Comparison of ENCODE assay signal across 20 mouse cellular contexts in the genomic region with DNA sequence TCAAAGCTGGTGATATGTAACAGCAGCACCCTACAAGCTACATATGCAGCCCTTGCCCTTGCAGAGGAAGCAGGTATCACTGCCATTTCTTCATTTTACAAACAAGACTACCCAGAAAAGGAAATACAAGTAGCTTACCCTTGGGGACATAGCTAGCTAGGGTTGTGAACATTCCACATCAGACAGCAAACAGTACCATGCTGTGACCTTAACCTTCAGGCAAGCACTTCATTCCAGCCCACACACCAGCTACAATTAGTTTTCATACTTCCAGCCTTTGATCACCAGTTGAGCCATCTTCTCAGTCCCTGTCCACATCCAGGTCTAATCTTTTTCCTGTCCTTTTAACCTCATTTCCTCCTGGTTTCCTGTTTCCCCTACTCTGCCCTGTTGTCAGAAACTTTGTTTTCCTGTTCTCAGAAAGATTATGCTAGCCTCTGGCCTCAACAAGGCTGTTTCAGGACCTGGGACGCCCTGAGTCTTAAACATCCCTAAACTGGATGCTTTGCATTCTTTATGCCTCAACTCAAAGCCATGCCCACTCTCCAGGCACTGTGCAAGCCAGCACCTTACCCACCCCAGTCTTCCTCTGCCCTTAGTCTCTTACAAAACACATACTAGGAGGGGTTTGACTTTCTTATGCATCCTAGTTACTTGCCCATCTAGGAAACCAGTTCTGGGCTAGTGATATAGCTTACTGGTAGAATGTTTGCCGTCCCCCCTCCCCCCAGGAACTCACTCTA. TPM values are rescaled to one million over a fixed set of nuclear protein-coding genes. Genes with fewer than 3 reads are reported as not detected.
DNase-seq lines count a peak whose midpoint lies in the region; ATAC-seq and TF ChIP-seq lines count a peak whose summit lies in the region.
"Had no signal": no experiment of that assay in that cellular context is flagged by ENCODE, and none has a peak within 500 bp of the region (broad histone marks: within the 10 kb centered on the region; RNA-seq: fewer than 3 reads in every experiment).

No protein-coding gene starts in this region.

- TF ChIP-seq CTCF in lung, adult 2 months (IDR thresholded peaks at IDR 0.05; ENCODE audit: insufficient read depth, low read length): no peak

- no peak overlapping the region for H3K9ac ChIP-seq in intestine, embryonic 14.5 days (ENCODE audit: low read length)
- no peak overlapping the region for H3K9ac ChIP-seq in intestine, embryonic 16.5 days (ENCODE audit: low read depth, low read length)
- H3K9ac ChIP-seq: forebrain, embryonic 13.5 days; hindbrain, embryonic 13.5 days; liver, postnatal 0 days had no signal

- no peak overlapping the region for H3K27ac ChIP-seq in intestine, embryonic 14.5 days (ENCODE audit: low read depth)
- H3K27ac ChIP-seq in intestine, embryonic 16.5 days (ENCODE audit: low read length): no peak overlapping the region
- H3K27ac ChIP-seq: forebrain, embryonic 13.5 days; hindbrain, embryonic 13.5 days; left cerebral cortex, adult 2 months had no signal

- DNase-seq in adrenal gland, adult (ENCODE audit: inconsistent age in 2 of 2, low spot score in 1 of 2): peak; percentile 30 to 74
- no peak for DNase-seq in adrenal gland, postnatal 4 days (ENCODE audit: low spot score in 2 of 2)
- DNase-seq in intestine, embryonic 14.5 days (ENCODE audit: low spot score): peak; percentile 46
- peak; percentile 28 for DNase-seq in lung, postnatal 25 days (ENCODE audit: low spot score)
- no peak for DNase-seq in lung, adult 2 months
- DNase-seq in yolk sac, embryonic 10.5 days (ENCODE audit: low spot score): peak; percentile 34
- no peak for DNase-seq in MN1 (ENCODE audit: low spot score)
- DNase-seq: cerebellum, adult 2 months; cerebellum, postnatal 36 days; kidney, postnatal 25 days; left cerebral cortex, postnatal 4 days; liver, postnatal 0 days; retina, postnatal 1 day; thymus, adult 2 months had no signal

- no peak for ATAC-seq in intestine, embryonic 14.5 days (replicated peaks; ENCODE audit: low FRiP score, low TSS enrichment, low read depth)
- no peak for ATAC-seq in intestine, embryonic 16.5 days
- ATAC-seq: activated CD4-positive, CD25-positive, alpha-beta regulatory T cell, adult 4 months; forebrain, embryonic 13.5 days; inflammation-experienced regulatory T-cells, adult 6 months; liver, postnatal 0 days had no signal

- H3K4me2 ChIP-seq in intestine, embryonic 14.5 days (ENCODE audit: low read length): no peak overlapping the region
- no peak overlapping the region for H3K4me2 ChIP-seq in intestine, embryonic 16.5 days (ENCODE audit: low read depth, low read length)
- H3K4me2 ChIP-seq: forebrain, embryonic 13.5 days; hindbrain, embryonic 13.5 days had no signal

- H3K27me3 ChIP-seq in intestine, embryonic 14.5 days (replicated peaks; ENCODE audit: control insufficient read depth, insufficient read depth, low read length): no peaks in the 10 kb centered on the region
- H3K27me3 ChIP-seq in intestine, embryonic 16.5 days (replicated peaks; ENCODE audit: control insufficient read depth, insufficient read depth, low read length): no peaks in the 10 kb centered on the region
- H3K27me3 ChIP-seq: forebrain, embryonic 13.5 days had no signal

- H3K4me1 ChIP-seq in intestine, embryonic 14.5 days (replicated peaks; ENCODE audit: control insufficient read depth, insufficient read depth, low read length): no peaks in the 10 kb centered on the region
- H3K4me1 ChIP-seq in intestine, embryonic 16.5 days (ENCODE audit: control insufficient read depth, insufficient read depth, low read length): peaks cover 13% of the 10 kb centered on the region; the same call in 1 of the 2 replicates
- peaks cover 8% of the 10 kb centered on the region for H3K4me1 ChIP-seq in lung, adult 2 months (ENCODE audit: control insufficient read depth, insufficient read depth, low read length)
- H3K4me1 ChIP-seq: forebrain, embryonic 13.5 days had no signal

- H3K9me3 ChIP-seq in intestine, embryonic 14.5 days (ENCODE audit: control insufficient read depth, low read length): no peaks in the 10 kb centered on the region
- no peaks in the 10 kb centered on the region for H3K9me3 ChIP-seq in intestine, embryonic 16.5 days (ENCODE audit: control insufficient read depth, low read length)
- H3K9me3 ChIP-seq: forebrain, embryonic 13.5 days; hindbrain, embryonic 13.5 days had no signal

- WGBS in intestine, embryonic 14.5 days: 22% methylated on average over 2 of the region's 2 CpGs
- 41% methylated on average over 2 of the region's 2 CpGs for WGBS in intestine, embryonic 16.5 days
- 30% methylated on average over 2 of the region's 2 CpGs for WGBS in lung, adult 2 months

- no peaks in the 10 kb centered on the region for H3K36me3 ChIP-seq in intestine, embryonic 14.5 days (ENCODE audit: control insufficient read depth, insufficient read depth, low read length)
- no peaks in the 10 kb centered on the region for H3K36me3 ChIP-seq in intestine, embryonic 16.5 days (ENCODE audit: control insufficient read depth, insufficient read depth, low read length)
- H3K36me3 ChIP-seq: hindbrain, embryonic 13.5 days had no signal

- TF ChIP-seq POLR2A in lung, adult 2 months (IDR thresholded peaks at IDR 0.05; ENCODE audit: borderline replicate concordance, extremely low read depth, low read depth, low read length): no peak

- no peak overlapping the region for H3K4me3 ChIP-seq in intestine, embryonic 14.5 days (ENCODE audit: low read depth, low read length)
- no peak overlapping the region for H3K4me3 ChIP-seq in intestine, embryonic 16.5 days (ENCODE audit: low read length)
- H3K4me3 ChIP-seq in lung, adult 2 months (replicated peaks; ENCODE audit: extremely low read depth, low read depth, low read length): no peak overlapping the region
- H3K4me3 ChIP-seq: forebrain, embryonic 13.5 days; hindbrain, embryonic 13.5 days; left cerebral cortex, adult 2 months had no signal

RNA-seq across cellular contexts. Expression of gene Fam84b, which starts 19.9 kb away (rescaled TPM):
- 10 to 100 TPM; 22.6 to 24.1 TPM for total RNA-seq in adrenal gland, postnatal 4 days (2021)
- 24.6 and 26.2 TPM in 2 replicates for polyA plus RNA-seq in intestine, embryonic 14.5 days (2014; fragmentation: Nextera tagmentation; extraction: Ambion mirVana)
- polyA plus RNA-seq in intestine, embryonic 16.5 days (2015; fragmentation: Nextera tagmentation; extraction: Ambion mirVana): 47.8 and 61.2 TPM in 2 replicates
- 38.2 and 40.9 TPM in 2 replicates for polyA plus RNA-seq in lung, adult 2 months (2012; rRNA removed)

Comparison
In these comparisons a context has a peak if more than half of its experiments do, and no peak if none do; other contexts are left out.
1. DNase-seq: peak in adrenal gland, adult (2 of 2), intestine, embryonic 14.5 days (single experiment), lung, postnatal 25 days (single experiment) and yolk sac, embryonic 10.5 days (single experiment); none in adrenal gland, postnatal 4 days (0 of 2), lung, adult 2 months (single experiment) and MN1 (single experiment).